Mouse (Mus musculus) gastrocnemius, postnatal 25 days (tissue): ENCODE results near the gene Oxsr1. TPM values are rescaled to one million over a fixed set of nuclear protein-coding genes. Genes with fewer than 3 reads are reported as not detected.
A peak's percentile ranks its signal among the peaks of the same experiment; 100 is the strongest.
"Not testable (repeated sequence)": the region's sequence is repeated elsewhere in the genome, so short reads cannot be mapped to it uniquely, and the experiment has no call there.

Source experiments
- DNase-seq: peaks from one replicate; pipeline ENCODE4 v3.0.0; 2022
- total RNA-seq, 2 experiments: library from RNA; stranded (reverse); gene quantifications; 1 replicate in 1 of 2; 2 replicates in 1 of 2; pipeline ENCODE4 v1.2.3; 2021

Oxsr1 gene
- total RNA-seq, 2 experiments from 2014 or later, result 42.5 to 43.1 TPM

GRCm38 (mm10) chr9:119271496-119271895 lies 50.7 kb downstream of the Oxsr1 start:
- DNase-seq, result no peak

GRCm38 (mm10) chr9:119268588-119269145 lies 53.6 kb downstream of the Oxsr1 start:
- DNase-seq, result no peak

- DNase-seq, result no peak
Observed at GRCm38 (mm10) chr9:119268120-119268519, 54.1 kb downstream of the Oxsr1 start.

DNA sequence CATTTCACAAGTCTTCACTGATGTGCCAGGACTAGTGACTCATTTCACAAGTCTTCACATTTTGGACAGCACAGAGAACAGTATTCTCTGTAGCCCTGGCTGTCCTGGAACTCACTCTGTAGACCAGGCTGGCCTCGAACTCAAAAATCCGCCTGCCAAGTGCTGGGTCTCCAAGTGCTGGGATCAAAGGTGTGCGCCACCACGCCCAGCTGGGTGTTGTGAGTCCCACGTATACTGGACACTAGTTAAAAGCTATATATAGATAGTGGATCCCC lies 56.2 kb downstream of the Oxsr1 start:
- not testable (repeated sequence) for DNase-seq

DNA sequence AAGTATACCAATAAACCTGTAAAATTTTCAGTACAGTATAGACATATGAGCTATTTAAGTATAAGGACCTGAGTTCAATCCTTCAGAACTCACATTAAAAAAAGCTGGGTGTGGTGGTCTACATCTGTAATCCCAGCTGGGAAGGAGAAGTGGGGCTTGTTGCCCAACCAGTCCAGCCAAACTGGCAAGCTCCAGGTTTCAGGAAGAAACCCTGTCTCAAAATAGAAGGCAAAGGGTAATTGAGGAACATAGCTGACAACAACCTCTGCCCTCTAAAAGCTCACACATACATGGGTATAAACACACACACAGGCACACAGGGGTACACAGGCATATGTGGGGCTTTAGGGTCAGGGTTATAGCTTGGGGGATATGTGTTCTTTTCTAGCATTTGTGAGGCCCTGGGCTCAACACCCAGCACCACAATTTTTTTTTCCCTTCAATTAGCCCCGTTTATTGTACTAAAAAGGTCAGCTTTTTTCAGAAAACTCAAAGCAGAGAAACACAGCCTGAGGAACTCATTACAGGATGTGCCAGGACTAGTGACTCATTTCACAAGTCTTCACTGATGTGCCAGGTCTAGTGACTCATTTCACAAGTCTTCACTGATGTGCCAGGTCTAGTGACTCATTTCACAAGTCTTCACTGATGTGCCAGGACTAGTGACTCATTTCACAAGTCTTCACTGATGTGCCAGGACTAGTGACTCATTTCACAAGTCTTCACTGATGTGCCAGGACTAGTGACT lies 56.7 kb downstream of the Oxsr1 start:
- not testable (repeated sequence) for DNase-seq

DNA sequence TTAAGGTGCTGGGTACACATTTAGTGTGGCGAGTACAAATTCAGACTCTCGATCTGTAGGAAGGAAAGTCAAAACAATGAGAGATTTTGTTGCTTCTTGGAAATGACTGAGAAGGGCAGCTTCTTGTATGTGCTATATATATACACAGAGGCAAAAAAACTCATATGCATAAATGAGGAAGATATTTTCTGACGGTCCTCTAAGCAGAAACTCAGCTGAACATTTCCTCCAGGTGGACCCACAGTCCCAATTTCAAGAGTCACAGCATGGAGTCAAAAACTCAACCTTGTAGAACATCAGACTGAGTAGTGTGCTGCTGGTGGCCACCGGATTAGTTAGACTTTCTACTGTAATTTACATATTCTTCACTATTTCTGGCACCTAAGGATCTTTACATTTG lies 59.2 kb downstream of the Oxsr1 start:
- no peak for DNase-seq

DNA sequence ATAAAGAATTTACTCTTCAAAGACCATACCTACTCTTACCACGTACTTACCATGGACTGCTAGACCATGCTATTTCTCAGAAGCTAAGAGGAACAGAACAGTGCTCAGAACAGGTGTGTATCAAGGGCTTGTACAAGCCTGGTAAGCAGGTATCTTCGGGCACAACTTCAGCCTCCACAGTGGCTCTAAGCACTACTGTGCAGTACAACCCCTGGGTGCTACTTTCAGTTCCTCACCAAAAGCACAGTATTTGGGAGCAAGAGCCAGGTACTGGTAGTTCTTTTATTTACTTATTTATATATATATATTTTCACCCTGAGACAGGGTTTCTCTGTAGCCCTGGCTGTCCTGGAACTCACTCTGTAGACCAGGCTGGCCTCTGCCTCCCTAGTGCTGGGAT lies 61.4 kb downstream of the Oxsr1 start:
- DNase-seq, result no peak

GRCm38 (mm10) chr9:119258785-119259184 lies 63.4 kb downstream of the Oxsr1 start:
- DNase-seq, result no peak

GRCm38 (mm10) chr9:119258128-119258527 lies 64.1 kb downstream of the Oxsr1 start:
- no peak for DNase-seq

DNA sequence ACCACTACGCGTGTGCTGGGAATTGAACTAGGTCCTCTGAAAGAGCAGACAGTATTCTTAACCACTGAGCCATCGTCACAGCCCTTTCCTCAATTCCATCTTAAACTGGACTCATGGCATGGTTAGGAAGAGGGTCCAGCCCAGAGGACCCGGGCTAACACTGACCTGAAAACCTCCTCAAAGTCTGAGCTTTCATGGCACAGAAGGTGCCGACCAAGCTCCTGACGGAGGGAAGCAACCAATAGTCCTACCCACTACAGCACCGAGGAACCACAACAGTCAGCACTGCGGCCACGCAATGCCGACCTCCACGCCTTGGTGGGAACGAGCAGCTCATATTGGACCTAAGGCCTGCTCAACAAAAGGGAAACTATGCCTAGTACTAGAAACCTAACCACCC lies 66.1 kb downstream of the Oxsr1 start:
- no peak for DNase-seq

GRCm38 (mm10) chr9:119255096-119255495 lies 67.1 kb downstream of the Oxsr1 start:
- no peak for DNase-seq

DNA sequence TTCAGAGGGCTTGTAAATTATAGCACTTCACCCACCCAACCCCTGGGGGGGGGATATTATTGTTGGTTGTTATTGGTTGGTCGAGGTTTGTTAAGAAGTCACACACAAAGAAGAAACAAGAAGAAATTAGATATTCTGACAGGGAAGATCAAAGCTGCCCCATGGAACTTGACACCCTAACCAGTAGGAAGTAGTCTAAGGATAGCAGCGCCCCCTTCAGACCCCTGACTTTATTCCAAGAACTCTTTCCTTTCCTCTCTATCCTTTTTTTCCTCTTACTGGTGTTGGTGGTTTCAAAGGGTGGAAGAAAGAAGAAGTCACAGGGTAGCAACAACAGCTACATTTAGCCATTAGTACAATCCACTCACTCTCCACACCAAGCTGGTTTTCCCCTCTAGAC lies 68.0 kb downstream of the Oxsr1 start:
- no peak for DNase-seq

DNA sequence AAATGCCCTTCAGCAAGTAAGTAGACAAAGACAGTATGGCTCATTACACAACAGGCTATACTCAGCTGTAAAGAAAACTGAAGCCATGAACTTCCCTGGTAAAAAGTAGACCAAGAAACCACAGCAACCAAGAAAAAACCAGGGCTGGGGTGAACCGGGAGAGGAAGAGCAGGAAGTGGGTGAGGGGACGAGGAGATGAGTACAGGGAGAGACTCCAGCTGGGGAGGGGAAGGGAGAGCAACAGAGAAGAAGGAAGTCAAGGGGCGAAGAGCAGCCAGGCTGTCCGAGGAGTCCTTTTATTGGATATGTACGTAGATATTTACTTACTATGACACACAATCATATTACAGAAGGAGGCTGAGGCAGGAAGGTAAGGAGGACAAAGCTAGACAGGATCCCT lies 74.2 kb downstream of the Oxsr1 start:
- DNase-seq, result no peak

- peak; percentile 19 for DNase-seq
Observed at GRCm38 (mm10) chr9:119246826-119247225, 75.4 kb downstream of the Oxsr1 start.

DNA sequence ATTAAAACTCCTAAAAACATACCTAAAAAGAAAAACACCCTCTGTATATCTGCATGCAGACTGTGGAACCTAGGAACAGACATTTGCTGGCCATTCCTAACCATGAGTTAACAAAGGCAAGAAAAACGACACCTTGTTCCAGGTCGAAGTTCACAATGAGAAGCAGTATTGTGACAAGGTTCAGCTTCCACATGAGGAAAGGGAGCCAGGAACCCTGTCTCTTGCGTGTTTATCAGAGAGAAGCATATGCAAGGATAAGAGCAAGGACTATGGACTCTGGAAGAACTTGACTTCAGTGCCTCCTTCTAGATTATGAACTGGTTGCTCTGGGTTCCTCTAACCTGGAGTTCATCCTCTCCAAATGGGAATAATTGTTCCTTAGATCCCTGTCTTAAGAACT lies 78.2 kb downstream of the Oxsr1 start:
- DNase-seq, result no peak

DNA sequence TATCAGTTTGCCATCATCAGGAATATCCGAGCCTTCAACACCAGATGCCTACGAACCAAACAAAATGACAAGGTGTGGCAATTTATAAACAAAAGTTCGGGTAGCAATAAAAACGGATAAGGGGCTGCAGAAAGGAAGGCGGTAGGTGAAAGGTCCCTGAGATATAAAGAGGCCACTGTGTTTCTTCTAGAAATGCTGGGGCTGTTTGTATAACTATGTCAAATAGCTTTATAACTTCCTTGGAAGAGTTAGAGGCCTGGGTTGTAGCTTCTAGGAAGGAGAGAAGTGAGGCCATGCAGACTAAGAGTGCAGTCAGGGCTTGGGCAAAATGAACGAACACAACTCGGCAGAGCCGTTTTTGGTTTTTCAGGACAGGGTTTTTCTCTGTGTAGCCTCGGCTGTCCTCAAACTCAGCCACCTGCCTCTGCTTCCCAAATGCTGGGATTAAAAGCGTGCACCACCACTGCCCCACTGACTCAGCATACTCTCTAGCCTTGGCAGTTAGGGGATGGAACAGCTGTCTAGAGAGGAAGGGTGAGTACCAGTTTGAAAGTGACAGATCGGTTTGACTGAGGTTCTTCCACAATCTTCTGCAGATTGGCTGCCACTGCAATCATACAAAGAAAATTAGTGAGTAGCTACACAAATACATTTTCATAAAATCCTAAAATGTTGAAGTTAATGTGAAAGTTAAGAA lies 80.9 kb downstream of the Oxsr1 start:
- DNase-seq, result no peak

GRCm38 (mm10) chr9:119240286-119240997 lies 81.8 kb downstream of the Oxsr1 start:
- DNase-seq, result no peak

DNA sequence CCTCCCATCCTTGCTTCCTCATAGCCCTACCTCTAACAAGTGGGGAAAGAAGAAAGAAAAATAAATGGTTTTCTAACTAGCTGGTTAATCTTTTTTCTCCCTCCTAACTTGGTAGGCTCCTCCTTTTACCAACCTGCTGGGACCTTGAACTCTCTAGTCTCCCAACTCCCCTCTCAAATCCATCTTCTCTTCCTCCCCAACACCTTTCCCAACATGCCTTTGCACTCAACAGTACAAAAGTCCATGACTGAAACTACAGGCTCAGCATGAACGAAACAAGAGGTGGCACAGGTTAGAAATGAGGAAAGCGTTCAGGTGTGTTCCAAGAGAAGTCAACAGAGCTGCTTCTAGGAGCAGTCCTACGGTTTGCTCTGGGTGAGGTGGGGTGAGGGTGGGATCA lies 83.0 kb downstream of the Oxsr1 start:
- DNase-seq, result no peak

- DNase-seq, result no peak
Observed at GRCm38 (mm10) chr9:119238796-119239195, 83.4 kb downstream of the Oxsr1 start.

DNA sequence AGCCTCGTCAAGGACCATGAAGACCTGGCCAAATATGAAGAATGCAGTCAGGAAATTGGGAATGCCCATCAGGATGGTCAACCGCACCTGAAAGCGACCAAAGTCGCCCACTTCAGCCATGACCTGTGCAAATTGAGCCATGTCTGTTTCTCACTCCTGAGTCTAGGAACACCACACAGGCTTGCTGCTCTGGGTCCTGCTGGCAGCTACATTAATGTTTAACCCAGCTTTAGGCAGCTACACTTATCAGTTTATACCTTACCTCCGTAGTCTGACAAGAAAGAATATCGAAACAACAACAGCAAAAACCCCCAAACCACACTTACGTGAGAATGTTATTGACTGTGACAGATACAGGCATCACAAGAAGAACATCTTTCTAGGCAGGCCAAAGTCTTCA lies 90.7 kb downstream of the Oxsr1 start:
- no peak for DNase-seq

GRCm38 (mm10) chr9:119230829-119231228 lies 91.4 kb downstream of the Oxsr1 start:
- DNase-seq, result no peak

DNA sequence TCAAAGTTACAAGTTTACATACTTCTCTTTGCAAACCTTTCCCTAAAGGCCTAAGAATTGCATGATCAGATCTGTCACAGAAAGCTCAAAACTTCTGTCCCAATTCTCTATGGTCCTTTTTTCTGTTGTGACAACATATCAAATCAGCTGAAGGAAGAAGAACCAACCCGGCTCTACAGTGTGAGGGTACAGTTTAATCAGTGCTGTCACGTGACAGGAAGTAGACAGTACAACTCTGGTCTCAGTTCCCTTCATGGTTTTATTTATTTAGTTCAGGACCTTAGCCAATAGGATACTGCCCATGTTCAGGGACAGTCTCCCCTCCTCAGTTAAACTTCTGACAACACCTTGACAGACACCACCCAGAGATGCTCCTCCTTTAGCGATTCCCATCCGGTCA lies 102.0 kb downstream of the Oxsr1 start:
- DNase-seq, result no peak

DNA sequence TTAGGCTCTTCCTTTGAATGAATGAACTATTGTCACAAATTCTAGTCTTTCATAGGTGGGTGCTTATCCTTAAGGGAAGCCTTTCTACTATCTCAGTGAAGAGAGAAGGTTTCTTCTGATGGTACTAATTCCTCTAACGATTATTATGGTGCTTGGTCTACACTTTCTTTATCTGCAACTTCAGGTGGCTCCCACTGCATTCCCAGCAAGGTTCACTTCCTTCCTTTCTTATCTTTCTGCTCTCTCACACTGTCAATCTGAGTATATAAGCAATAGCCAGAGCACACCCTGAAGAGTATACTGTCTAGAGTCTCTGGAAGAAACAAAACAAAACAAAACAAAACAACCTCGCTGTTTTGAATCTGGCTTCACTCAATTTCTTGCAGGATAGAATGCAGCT lies 102.6 kb downstream of the Oxsr1 start:
- DNase-seq, result no peak
